Mouse (Mus musculus): ENCODE data around the gene Wsb2. TPM values are rescaled to one million over a fixed set of nuclear protein-coding genes. Genes with fewer than 3 reads are reported as not detected.
"Not testable (repeated sequence)": the region's sequence is repeated elsewhere in the genome, so short reads cannot be mapped to it uniquely, and the experiment has no call there.

Gene Wsb2
- polyA plus RNA-seq, 1 experiment: 43.4 TPM

- 92% methylated on average over 9 of the region's 9 CpGs for whole genome bisulfite sequencing
- no peak overlapping the region for H3K27ac ChIP-seq (ENCODE audit: insufficient read depth, low read length)
- DNase-seq (ENCODE audit: low read depth in 1 of 2, low spot score in 2 of 2): no peak
- no peaks in the 10 kb centered on the region for H3K4me1 ChIP-seq (ENCODE audit: control insufficient read depth, insufficient read depth, insufficient read length)
- H3K36me3 ChIP-seq (ENCODE audit: control insufficient read depth, insufficient read depth, low read length): no peaks in the 10 kb centered on the region
- TF ChIP-seq CTCF (IDR thresholded peaks at IDR 0.05; ENCODE audit: extremely low read depth, insufficient read depth, insufficient read length, insufficient replicate concordance) (no peak), POLR2A (IDR thresholded peaks at IDR 0.05; ENCODE audit: low read depth, low read length) (no peak)
- H3K27me3 ChIP-seq (ENCODE audit: control insufficient read depth, insufficient read depth, low read length): peaks cover 9% of the 10 kb centered on the region; the same call in 1 of the 2 replicates
- no peak overlapping the region for H3K4me3 ChIP-seq (ENCODE audit: extremely low read depth, insufficient read depth, insufficient read length)
Observed at GRCm38 (mm10) chr5:117323751-117324150, 33.4 kb upstream of the Wsb2 start.

- Histone ChIP-seq H3K4me1 (ENCODE audit: control insufficient read depth, insufficient read depth, insufficient read length) (no peaks in the 10 kb centered on the region), H3K4me3 (ENCODE audit: extremely low read depth, insufficient read depth, insufficient read length) (no peak overlapping the region), H3K36me3 (ENCODE audit: control insufficient read depth, insufficient read depth, low read length) (no peaks in the 10 kb centered on the region), H3K27ac (ENCODE audit: insufficient read depth, low read length) (no peak overlapping the region), H3K27me3 (ENCODE audit: control insufficient read depth, insufficient read depth, low read length) (no peaks in the 10 kb centered on the region)
- TF ChIP-seq POLR2A (IDR thresholded peaks at IDR 0.05; ENCODE audit: low read depth, low read length): no peak
- no peak for TF ChIP-seq CTCF (IDR thresholded peaks at IDR 0.05; ENCODE audit: extremely low read depth, insufficient read depth, insufficient read length, insufficient replicate concordance)
- DNase-seq (ENCODE audit: low read depth in 1 of 2, low spot score in 2 of 2): no peak
- WGBS: 77% methylated on average over 6 of the region's 6 CpGs
Observed at GRCm38 (mm10) chr5:117326408-117326807, 30.7 kb upstream of the Wsb2 start.

DNA sequence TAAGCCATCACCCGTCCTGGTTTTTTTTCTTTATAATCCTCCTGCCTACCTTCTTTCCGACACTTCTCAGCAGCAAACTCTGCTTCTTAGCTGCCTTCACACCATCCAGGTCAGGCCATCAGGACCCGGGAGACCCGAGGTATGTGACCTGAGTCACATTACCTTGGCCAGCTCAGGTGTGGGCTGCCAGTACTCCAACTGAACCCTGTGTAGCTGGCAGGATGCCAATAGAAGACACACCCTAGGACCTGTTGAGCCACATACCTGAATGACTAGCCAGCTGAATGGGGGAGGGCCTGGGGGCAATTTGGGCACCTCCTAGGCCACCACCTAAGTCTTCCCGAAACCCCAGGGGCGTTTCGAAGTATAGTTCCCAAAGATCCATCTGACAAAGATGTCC, 26.6 kb upstream of the Wsb2 start:
- no peak overlapping the region for H3K4me3 ChIP-seq (ENCODE audit: extremely low read depth, insufficient read depth, insufficient read length)
- TF ChIP-seq CTCF (IDR thresholded peaks at IDR 0.05; ENCODE audit: extremely low read depth, insufficient read depth, insufficient read length, insufficient replicate concordance) (no peak), POLR2A (IDR thresholded peaks at IDR 0.05; ENCODE audit: low read depth, low read length) (no peak)
- H3K27ac ChIP-seq (ENCODE audit: insufficient read depth, low read length): no peak overlapping the region
- no peaks in the 10 kb centered on the region for H3K36me3 ChIP-seq (ENCODE audit: control insufficient read depth, insufficient read depth, low read length)
- H3K4me1 ChIP-seq (ENCODE audit: control insufficient read depth, insufficient read depth, insufficient read length): no peaks in the 10 kb centered on the region
- H3K27me3 ChIP-seq (ENCODE audit: control insufficient read depth, insufficient read depth, low read length): no peaks in the 10 kb centered on the region
- DNase-seq (ENCODE audit: low read depth in 1 of 2, low spot score in 2 of 2): no peak
- 90% methylated on average over 7 of the region's 7 CpGs for WGBS

GRCm38 (mm10) chr5:117337999-117338398, 19.1 kb upstream of the Wsb2 start:
- no peak for DNase-seq (ENCODE audit: low read depth in 1 of 2, low spot score in 2 of 2)
- 88% methylated on average over 10 of the region's 10 CpGs for WGBS
- no peaks in the 10 kb centered on the region for H3K27me3 ChIP-seq (ENCODE audit: control insufficient read depth, insufficient read depth, low read length)
- H3K36me3 ChIP-seq (ENCODE audit: control insufficient read depth, insufficient read depth, low read length): no peaks in the 10 kb centered on the region
- no peak overlapping the region for H3K4me3 ChIP-seq (ENCODE audit: extremely low read depth, insufficient read depth, insufficient read length)
- H3K4me1 ChIP-seq (ENCODE audit: control insufficient read depth, insufficient read depth, insufficient read length): no peaks in the 10 kb centered on the region
- H3K27ac ChIP-seq (ENCODE audit: insufficient read depth, low read length): no peak overlapping the region
- no peak for TF ChIP-seq CTCF (IDR thresholded peaks at IDR 0.05; ENCODE audit: extremely low read depth, insufficient read depth, insufficient read length, insufficient replicate concordance)

- no peaks in the 10 kb centered on the region for H3K4me1 ChIP-seq (ENCODE audit: control insufficient read depth, insufficient read depth, insufficient read length)
- no peak for TF ChIP-seq POLR2A (IDR thresholded peaks at IDR 0.05; ENCODE audit: low read depth, low read length)
- TF ChIP-seq CTCF (IDR thresholded peaks at IDR 0.05; ENCODE audit: extremely low read depth, insufficient read depth, insufficient read length, insufficient replicate concordance): no peak
- no peak overlapping the region for H3K27ac ChIP-seq (ENCODE audit: insufficient read depth, low read length)
- WGBS: 72% methylated on average over 8 of the region's 8 CpGs
- DNase-seq (ENCODE audit: low read depth in 1 of 2, low spot score in 2 of 2): no peak
- H3K27me3 ChIP-seq (ENCODE audit: control insufficient read depth, insufficient read depth, low read length): no peaks in the 10 kb centered on the region
- no peak overlapping the region for H3K4me3 ChIP-seq (ENCODE audit: extremely low read depth, insufficient read depth, insufficient read length)
- H3K36me3 ChIP-seq (ENCODE audit: control insufficient read depth, insufficient read depth, low read length): no peaks in the 10 kb centered on the region
Observed at GRCm38 (mm10) chr5:117338503-117338902, 18.6 kb upstream of the Wsb2 start.

- WGBS: 85% methylated on average over 6 of the region's 6 CpGs
- DNase-seq (ENCODE audit: low read depth in 1 of 2, low spot score in 2 of 2): no peak
- H3K4me1 ChIP-seq (ENCODE audit: control insufficient read depth, insufficient read depth, insufficient read length): no peaks in the 10 kb centered on the region
- no peaks in the 10 kb centered on the region for H3K27me3 ChIP-seq (ENCODE audit: control insufficient read depth, insufficient read depth, low read length)
- H3K4me3 ChIP-seq (ENCODE audit: extremely low read depth, insufficient read depth, insufficient read length): no peak overlapping the region
- H3K36me3 ChIP-seq (ENCODE audit: control insufficient read depth, insufficient read depth, low read length): no peaks in the 10 kb centered on the region
- TF ChIP-seq CTCF (IDR thresholded peaks at IDR 0.05; ENCODE audit: extremely low read depth, insufficient read depth, insufficient read length, insufficient replicate concordance): no peak
- no peak for TF ChIP-seq POLR2A (IDR thresholded peaks at IDR 0.05; ENCODE audit: low read depth, low read length)
- no peak overlapping the region for H3K27ac ChIP-seq (ENCODE audit: insufficient read depth, low read length)
Observed at GRCm38 (mm10) chr5:117340081-117340480, 17.0 kb upstream of the Wsb2 start.

DNA sequence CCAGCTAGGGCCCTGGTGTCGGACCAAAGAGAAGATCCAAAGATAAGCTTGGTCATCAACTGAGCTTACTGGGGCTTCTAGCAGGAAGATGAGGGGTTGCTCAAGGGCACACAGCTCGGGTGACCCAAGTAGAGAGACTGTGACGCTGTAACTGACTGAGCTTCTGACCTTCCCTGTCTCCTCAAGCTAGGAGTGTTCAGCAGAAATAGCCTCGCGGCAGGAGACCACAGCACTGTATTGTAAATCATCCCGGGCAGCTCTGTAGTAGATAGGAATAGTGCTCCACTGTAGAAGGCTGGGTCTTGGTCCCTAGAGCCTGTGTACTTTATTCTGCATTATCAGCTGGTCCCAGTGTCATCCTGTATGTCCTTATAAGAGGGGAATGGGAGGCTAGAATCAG, 15.2 kb upstream of the Wsb2 start:
- Histone ChIP-seq H3K36me3 (ENCODE audit: control insufficient read depth, insufficient read depth, low read length) (no peaks in the 10 kb centered on the region), H3K27me3 (ENCODE audit: control insufficient read depth, insufficient read depth, low read length) (no peaks in the 10 kb centered on the region), H3K4me1 (ENCODE audit: control insufficient read depth, insufficient read depth, insufficient read length) (no peaks in the 10 kb centered on the region), H3K27ac (ENCODE audit: insufficient read depth, low read length) (no peak overlapping the region), H3K4me3 (ENCODE audit: extremely low read depth, insufficient read depth, insufficient read length) (no peak overlapping the region)
- no peak for TF ChIP-seq POLR2A (IDR thresholded peaks at IDR 0.05; ENCODE audit: low read depth, low read length)
- TF ChIP-seq CTCF (IDR thresholded peaks at IDR 0.05; ENCODE audit: extremely low read depth, insufficient read depth, insufficient read length, insufficient replicate concordance): no peak
- no peak for DNase-seq (ENCODE audit: low read depth in 1 of 2, low spot score in 2 of 2)
- 87% methylated on average over 6 of the region's 6 CpGs for WGBS

DNA sequence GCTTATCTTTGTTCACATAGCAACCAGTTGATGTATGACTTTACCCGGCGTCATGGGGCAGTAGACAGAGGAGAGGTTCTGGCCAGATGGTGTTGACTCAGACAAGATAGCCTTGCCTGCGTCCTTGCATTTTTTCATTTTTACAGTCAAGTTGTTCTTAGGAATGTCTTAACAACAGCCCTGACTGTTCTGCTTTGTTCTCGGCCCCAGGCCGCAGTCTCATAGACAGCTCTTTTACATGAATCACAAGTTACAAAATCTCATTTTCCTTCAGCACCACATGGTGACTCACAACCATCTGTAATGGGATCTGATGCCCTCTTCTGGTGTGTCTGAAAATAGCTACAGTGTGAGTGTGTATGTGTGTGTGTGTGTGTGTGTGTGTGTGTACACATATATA, 12.6 kb upstream of the Wsb2 start:
- H3K4me1 ChIP-seq (ENCODE audit: control insufficient read depth, insufficient read depth, insufficient read length); DNase-seq (ENCODE audit: low read depth in 1 of 2, low spot score in 2 of 2); H3K4me3 ChIP-seq (ENCODE audit: extremely low read depth, insufficient read depth, insufficient read length); H3K27me3 ChIP-seq (ENCODE audit: control insufficient read depth, insufficient read depth, low read length); H3K36me3 ChIP-seq (ENCODE audit: control insufficient read depth, insufficient read depth, low read length); H3K27ac ChIP-seq (ENCODE audit: insufficient read depth, low read length): not testable (repeated sequence)
- WGBS: 94% methylated on average over 5 of the region's 5 CpGs
